Mouse (Mus musculus): ENCODE data around the gene Pmpcb. TPM values are rescaled to one million over a fixed set of nuclear protein-coding genes. Genes with fewer than 3 reads are reported as not detected.
A peak's percentile ranks its signal among the peaks of the same experiment; 100 is the strongest.
"Not testable (repeated sequence)": the region's sequence is repeated elsewhere in the genome, so short reads cannot be mapped to it uniquely, and the experiment has no call there.

Gene Pmpcb
- total RNA-seq (2017): 96.5 and 138 TPM in 2 replicates

GRCm38 (mm10) chr5:21736956-21737585, at the start of gene Pmpcb:
TSS of gene Pmpcb (plus strand) at chr5:21737141.
- peak; percentile 82 to 89 for ATAC-seq (replicated peaks in 1 of 2; ENCODE audit: insufficient read depth in 1 of 2, low FRiP score in 2 of 2, low TSS enrichment in 1 of 2, low read depth in 1 of 2, poor library complexity in 2 of 2, severe bottlenecking in 2 of 2)

- ATAC-seq (replicated peaks in 1 of 2; ENCODE audit: insufficient read depth in 1 of 2, low FRiP score in 2 of 2, low TSS enrichment in 1 of 2, low read depth in 1 of 2, poor library complexity in 2 of 2, severe bottlenecking in 2 of 2): no peak
Measured at GRCm38 (mm10) chr5:21692230-21692629, 44.7 kb upstream of the Pmpcb start.

GRCm38 (mm10) chr5:21693372-21693870, 43.5 kb upstream of the Pmpcb start:
- no peak for ATAC-seq (replicated peaks in 1 of 2; ENCODE audit: insufficient read depth in 1 of 2, low FRiP score in 2 of 2, low TSS enrichment in 1 of 2, low read depth in 1 of 2, poor library complexity in 2 of 2, severe bottlenecking in 2 of 2)

- ATAC-seq (replicated peaks in 1 of 2; ENCODE audit: insufficient read depth in 1 of 2, low FRiP score in 2 of 2, low TSS enrichment in 1 of 2, low read depth in 1 of 2, poor library complexity in 2 of 2, severe bottlenecking in 2 of 2): no peak
Measured at GRCm38 (mm10) chr5:21694854-21695490, 42.0 kb upstream of the Pmpcb start.

GRCm38 (mm10) chr5:21699555-21699954, 37.4 kb upstream of the Pmpcb start:
- not testable (repeated sequence) for ATAC-seq (replicated peaks in 1 of 2; ENCODE audit: insufficient read depth in 1 of 2, low FRiP score in 2 of 2, low TSS enrichment in 1 of 2, low read depth in 1 of 2, poor library complexity in 2 of 2, severe bottlenecking in 2 of 2)

GRCm38 (mm10) chr5:21700272-21700821, 36.6 kb upstream of the Pmpcb start:
- ATAC-seq (replicated peaks in 1 of 2; ENCODE audit: insufficient read depth in 1 of 2, low FRiP score in 2 of 2, low TSS enrichment in 1 of 2, low read depth in 1 of 2, poor library complexity in 2 of 2, severe bottlenecking in 2 of 2): no peak

GRCm38 (mm10) chr5:21700934-21701333, 36.0 kb upstream of the Pmpcb start:
- ATAC-seq (replicated peaks in 1 of 2; ENCODE audit: insufficient read depth in 1 of 2, low FRiP score in 2 of 2, low TSS enrichment in 1 of 2, low read depth in 1 of 2, poor library complexity in 2 of 2, severe bottlenecking in 2 of 2): peak; percentile 46 to 47

- ATAC-seq (replicated peaks in 1 of 2; ENCODE audit: insufficient read depth in 1 of 2, low FRiP score in 2 of 2, low TSS enrichment in 1 of 2, low read depth in 1 of 2, poor library complexity in 2 of 2, severe bottlenecking in 2 of 2): peak; percentile 90 to 94
Measured at GRCm38 (mm10) chr5:21701351-21702008, 35.5 kb upstream of the Pmpcb start, which contains the start of gene Napepld. TSS of gene Napepld (minus strand) at chr5:21701396.

- no peak for ATAC-seq (replicated peaks in 1 of 2; ENCODE audit: insufficient read depth in 1 of 2, low FRiP score in 2 of 2, low TSS enrichment in 1 of 2, low read depth in 1 of 2, poor library complexity in 2 of 2, severe bottlenecking in 2 of 2)
Measured at GRCm38 (mm10) chr5:21702009-21702364, 35.0 kb upstream of the Pmpcb start.

GRCm38 (mm10) chr5:21702873-21703475, 34.0 kb upstream of the Pmpcb start:
- ATAC-seq (replicated peaks in 1 of 2; ENCODE audit: insufficient read depth in 1 of 2, low FRiP score in 2 of 2, low TSS enrichment in 1 of 2, low read depth in 1 of 2, poor library complexity in 2 of 2, severe bottlenecking in 2 of 2): no peak

GRCm38 (mm10) chr5:21703708-21704107, 33.2 kb upstream of the Pmpcb start:
- no peak for ATAC-seq (replicated peaks in 1 of 2; ENCODE audit: insufficient read depth in 1 of 2, low FRiP score in 2 of 2, low TSS enrichment in 1 of 2, low read depth in 1 of 2, poor library complexity in 2 of 2, severe bottlenecking in 2 of 2)

GRCm38 (mm10) chr5:21706546-21706945, 30.4 kb upstream of the Pmpcb start:
- ATAC-seq (replicated peaks in 1 of 2; ENCODE audit: insufficient read depth in 1 of 2, low FRiP score in 2 of 2, low TSS enrichment in 1 of 2, low read depth in 1 of 2, poor library complexity in 2 of 2, severe bottlenecking in 2 of 2): no peak

GRCm38 (mm10) chr5:21708011-21708410, 28.9 kb upstream of the Pmpcb start:
- not testable (repeated sequence) for ATAC-seq (replicated peaks in 1 of 2; ENCODE audit: insufficient read depth in 1 of 2, low FRiP score in 2 of 2, low TSS enrichment in 1 of 2, low read depth in 1 of 2, poor library complexity in 2 of 2, severe bottlenecking in 2 of 2)

- no peak for ATAC-seq (replicated peaks in 1 of 2; ENCODE audit: insufficient read depth in 1 of 2, low FRiP score in 2 of 2, low TSS enrichment in 1 of 2, low read depth in 1 of 2, poor library complexity in 2 of 2, severe bottlenecking in 2 of 2)
Measured at GRCm38 (mm10) chr5:21712127-21712715, 24.7 kb upstream of the Pmpcb start.

- ATAC-seq (replicated peaks in 1 of 2; ENCODE audit: insufficient read depth in 1 of 2, low FRiP score in 2 of 2, low TSS enrichment in 1 of 2, low read depth in 1 of 2, poor library complexity in 2 of 2, severe bottlenecking in 2 of 2): no peak
Measured at GRCm38 (mm10) chr5:21714447-21714846, 22.5 kb upstream of the Pmpcb start.

- no peak for ATAC-seq (replicated peaks in 1 of 2; ENCODE audit: insufficient read depth in 1 of 2, low FRiP score in 2 of 2, low TSS enrichment in 1 of 2, low read depth in 1 of 2, poor library complexity in 2 of 2, severe bottlenecking in 2 of 2)
Measured at GRCm38 (mm10) chr5:21717165-21717715, 19.7 kb upstream of the Pmpcb start.

GRCm38 (mm10) chr5:21718546-21718945, 18.4 kb upstream of the Pmpcb start:
- no peak for ATAC-seq (replicated peaks in 1 of 2; ENCODE audit: insufficient read depth in 1 of 2, low FRiP score in 2 of 2, low TSS enrichment in 1 of 2, low read depth in 1 of 2, poor library complexity in 2 of 2, severe bottlenecking in 2 of 2)

Data from hematopoietic stem cell, adult 5-6 weeks (primary cell).